Mouse (Mus musculus): ENCODE data around the gene Cdh22.

Cdh22 gene

DNA sequence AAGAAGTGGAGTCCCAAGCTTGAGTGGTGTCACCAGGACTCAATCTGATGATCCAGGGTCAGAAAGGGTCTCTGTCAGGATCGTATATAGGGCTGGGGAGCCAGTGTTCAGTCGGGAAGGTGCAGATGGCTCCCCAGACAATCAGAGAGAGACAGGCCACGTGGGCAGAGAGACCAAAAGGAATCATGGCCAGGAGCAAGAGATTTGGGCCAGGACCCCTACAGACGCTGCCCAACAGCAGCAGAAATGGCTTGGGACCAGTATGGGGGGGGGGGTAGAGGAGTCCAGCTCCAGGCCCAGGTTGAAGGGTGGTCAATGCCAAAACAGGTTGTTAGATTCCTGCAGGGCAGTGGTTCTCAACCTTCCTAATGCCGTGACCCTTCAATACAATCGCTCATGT lies 29.2 kb downstream of the Cdh22 start:
- DNase-seq = no peak

DNA sequence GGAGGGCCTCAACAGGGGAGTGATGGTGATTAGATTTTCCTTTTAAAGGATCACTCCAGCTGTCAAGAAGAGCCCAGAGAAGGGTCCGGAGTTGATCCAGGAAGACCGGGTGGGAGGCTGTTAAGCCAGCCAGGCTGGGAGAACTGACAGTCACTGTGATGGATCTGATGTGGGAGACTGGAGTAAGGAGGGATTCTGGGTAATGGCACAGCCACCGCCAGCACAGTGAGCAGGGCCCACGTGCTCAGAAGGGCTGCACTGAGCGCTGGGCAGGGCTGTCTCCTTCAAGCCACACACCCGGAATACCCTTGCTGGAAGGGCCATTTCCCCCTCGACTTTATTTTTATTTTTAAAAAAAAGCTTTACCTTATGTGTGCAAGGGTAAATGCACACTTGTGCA lies 29.7 kb downstream of the Cdh22 start:
- DNase-seq = no peak

DNA sequence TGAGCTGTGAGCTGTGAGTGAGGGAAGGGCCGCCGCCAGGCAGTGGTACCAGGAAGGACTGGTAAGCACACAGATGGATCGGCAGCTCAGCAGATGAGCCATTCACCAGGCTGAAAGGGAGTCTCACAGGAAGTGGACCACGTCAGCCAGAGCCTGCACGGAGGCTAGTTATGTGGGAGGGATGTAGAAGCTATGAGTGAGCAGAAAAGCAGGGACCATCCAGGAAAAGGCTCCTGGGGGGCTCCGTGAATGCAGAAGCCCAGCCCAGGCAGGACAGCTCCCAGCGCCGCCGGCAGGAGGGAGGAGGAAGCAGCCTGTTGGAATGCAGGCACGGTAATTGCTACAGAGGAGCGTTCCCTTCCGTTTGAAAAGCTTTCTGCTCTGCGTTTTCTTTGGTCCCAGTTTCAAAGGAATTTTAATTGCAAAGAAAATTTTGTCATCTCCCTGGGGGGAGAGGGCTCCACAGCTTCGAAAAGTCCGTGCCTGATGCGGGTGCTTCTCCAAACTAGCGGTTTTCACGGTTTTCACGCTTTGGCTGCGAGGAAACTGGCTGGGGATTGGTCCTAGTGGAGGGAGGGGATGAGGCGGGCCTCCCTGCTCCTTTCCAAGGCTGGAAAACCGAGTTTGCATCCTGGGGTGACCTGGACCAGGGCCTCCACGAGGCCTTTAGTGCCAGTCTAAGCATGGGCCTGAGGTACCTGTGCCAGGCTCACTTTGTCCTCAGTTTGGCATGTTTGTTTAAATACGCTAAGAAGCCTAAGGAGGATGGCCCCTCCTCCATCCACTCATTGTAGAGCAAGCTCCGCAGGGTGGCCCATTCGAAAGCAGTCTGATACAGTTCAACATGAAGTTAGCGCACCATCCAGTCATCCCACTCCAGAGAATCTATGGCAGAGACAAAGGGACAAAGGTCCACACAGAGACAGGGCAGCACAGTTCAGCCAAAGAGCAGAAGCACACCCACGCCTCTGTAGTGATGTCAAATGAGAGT lies 32.6 kb downstream of the Cdh22 start:
- DNase-seq = peak; percentile 76

DNA sequence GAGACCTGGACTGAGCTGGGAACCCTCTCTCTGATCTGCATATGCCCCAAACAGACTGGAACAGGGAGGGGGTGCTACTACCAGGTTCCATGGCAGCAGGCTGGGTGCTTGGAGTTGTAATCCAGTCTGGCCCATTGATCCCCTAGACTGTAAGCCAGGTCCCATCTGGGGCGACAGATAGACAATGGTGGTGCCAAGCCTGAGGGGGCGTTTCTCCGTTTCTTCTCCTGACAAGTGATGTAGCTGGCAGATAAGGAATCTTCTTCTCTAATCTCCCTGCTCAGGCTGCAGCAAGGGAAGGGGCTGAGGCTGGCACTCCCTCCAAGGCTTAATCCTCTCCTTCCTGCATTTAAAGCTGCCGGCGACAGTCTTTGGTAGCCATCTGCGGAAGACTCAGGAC lies 37.1 kb downstream of the Cdh22 start:
- no peak for DNase-seq

DNA sequence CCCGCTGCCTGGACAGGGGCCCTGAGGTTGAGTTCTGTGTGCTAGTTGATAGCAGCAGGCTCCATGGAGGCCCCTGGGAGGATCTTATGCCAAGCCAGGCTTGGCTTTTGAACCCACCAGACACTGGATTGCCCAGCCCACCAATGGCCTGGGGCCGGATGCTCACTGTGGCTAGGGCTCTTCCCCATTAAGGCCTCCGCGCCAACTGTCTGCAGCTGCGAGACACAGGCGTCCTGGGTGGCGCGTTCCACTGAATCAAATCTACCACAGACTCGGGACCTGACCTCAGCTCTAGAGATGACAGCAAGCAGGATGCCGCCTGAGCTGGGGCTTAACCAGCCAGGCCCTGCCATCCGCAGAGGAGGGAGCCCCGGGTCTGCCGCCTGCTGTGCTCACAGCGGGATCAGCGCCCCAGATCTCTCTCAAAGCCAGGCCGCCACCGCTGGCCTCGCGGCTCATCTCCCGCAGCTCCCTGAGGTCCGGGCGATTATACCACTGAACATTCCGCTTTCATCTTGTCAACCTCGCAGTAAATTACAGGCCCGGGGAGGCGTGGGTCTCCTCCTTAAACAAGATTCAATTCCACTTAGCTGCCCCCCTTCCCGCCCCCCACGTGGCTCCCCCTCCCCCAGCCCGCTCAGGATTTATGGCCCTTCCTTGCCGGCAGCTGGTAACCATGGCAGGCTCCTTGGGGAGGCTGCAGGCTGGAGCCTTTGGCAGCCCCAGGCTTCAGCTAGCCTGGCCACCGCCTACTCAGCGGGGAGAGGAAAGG lies 39.1 kb downstream of the Cdh22 start:
- no peak for DNase-seq

DNA sequence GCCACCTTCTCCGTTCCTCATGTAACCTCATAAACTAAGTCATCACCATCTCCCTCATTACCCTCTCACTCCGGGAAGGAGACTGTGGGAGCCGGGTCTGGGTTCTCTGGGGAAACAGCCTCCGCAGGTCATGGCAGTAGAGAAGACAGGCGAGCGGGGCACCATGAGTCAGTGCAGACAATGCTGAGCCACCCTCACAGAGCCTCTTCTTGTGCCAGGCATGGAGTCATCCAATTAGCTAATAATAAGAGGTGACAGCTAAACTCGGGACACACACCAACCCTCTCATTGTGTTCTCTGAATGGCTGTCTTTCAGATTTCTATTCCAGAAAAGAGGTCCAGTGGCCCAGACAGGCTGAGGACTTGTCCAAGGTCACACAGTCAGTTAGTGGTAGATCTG lies 43.2 kb downstream of the Cdh22 start:
- DNase-seq = no peak

DNA sequence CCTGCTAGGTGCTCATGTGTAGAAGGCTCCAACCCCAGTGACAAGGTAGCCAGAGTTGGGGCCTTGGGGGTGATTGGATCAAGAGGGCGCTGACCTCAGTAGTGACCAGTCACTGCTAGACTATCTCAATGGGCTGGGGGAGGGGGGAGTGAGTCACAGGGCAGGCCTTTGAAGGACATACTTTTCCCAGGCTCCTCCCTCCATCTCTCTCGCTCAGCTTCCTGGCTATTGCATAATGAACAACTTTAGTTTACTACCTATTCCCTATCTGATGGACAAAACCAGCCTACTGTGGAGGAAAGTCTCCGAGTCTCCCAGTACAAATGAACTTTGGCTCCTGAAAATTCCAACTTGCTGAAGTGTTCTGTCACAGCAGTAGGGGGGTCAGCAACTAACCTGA lies 45.1 kb downstream of the Cdh22 start:
- no peak for DNase-seq

DNA sequence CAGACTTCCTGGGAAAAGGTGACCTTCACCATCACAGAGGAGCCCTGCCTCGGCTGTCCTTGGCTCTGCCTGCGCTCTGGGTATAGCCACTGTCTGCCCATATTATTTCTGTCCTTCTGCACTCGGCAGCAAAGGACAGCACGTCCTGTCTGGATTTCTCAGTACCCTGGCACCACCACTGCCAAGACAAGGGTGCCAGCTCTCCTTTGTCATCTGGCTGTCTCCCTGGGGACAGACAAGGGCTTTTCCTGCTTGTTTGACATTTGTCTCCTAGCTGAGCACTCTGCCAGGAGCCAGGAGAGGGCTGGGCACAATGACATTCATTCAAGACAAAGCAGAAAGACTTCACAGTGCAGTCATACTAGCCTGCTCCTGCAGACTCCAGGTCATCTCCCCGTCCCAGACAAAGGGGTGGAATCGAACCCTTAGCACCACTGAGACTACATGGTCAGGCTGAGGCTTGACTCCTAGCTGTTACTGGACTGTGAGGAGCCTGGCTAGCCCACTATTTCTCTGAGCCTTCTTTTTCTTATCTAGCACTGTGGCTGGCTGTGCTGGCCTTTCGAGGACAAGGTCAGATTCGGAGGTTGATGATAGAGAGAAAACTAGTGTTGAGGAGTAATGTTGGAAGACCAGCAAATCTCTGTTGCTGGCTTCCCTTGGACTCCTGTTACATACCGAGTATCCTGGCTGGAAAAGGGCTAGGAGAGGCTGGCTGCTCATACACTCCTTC lies 46.8 kb downstream of the Cdh22 start:
- no peak for DNase-seq

DNA sequence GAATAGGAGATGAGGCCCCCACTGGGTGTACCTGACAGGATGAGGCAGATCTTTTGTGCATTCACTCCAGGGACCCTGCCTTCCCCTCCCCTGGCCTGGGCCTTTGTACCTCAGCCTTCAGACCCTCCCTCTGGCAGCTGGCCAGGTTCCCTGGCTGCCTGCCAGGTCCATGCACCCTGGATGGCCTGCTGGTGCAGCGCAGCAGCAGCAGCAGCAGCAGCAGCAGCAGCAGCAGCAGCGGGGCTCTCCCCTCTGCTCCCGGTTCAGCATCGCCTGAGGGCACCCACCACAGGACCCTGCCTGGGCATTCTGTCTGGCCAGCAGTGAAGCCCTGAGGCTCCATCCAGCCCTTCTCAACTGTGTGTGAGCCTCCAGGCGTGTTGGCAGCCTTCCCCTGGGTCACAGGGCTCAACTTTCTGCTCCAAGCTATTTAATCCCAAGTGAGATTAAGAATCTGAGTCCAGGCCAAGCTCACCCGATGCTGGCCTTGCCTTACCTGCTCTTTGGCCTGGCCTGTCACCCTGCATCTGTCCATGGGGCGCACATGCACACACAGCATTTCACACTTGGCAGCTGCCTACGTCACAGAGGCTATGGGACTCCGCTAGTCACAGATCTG lies 50.5 kb downstream of the Cdh22 start:
- DNase-seq = no peak

DNA sequence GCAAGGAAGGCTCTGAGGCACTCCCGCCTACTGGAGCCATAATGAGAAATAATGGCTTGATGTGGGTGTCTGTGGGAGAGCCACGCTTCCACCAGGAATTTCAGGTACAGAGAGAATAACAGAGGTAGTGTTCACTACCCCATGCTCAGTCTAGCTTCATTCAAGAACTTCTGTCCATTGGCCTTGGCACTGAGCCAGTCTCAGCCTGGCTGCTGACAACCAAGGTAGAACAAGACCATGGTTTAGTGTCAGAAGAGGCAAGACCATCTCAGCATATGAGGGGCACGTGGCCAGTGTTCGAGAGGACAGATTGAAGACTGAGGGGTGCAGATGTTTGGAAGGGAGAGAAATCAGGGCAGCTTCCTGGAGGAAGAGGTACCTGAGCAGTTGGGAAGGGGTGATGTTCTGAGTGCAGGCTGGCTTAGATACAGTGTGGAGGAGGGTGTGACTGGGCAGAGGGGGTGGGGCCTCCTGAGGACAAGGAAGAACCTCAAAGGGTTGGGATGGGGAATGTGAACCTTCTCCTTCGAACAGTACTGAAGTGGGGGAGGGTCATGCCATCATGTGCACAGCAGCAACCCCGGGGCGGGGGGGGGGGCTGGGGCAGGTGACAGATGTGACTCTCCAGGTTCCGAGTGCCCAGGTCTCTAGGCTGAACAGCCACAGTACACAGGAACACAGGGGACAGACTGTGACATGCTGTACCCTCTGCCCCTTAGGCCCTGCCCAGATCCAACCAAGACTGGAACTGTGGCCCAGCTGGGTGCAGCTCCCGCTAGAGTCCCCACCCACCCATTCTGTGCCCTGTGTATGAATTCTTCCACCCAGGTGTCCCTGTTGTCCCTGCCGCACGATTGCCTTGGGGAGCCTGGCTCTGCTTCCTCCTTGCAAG lies 52.3 kb downstream of the Cdh22 start:
- DNase-seq = no peak

DNA sequence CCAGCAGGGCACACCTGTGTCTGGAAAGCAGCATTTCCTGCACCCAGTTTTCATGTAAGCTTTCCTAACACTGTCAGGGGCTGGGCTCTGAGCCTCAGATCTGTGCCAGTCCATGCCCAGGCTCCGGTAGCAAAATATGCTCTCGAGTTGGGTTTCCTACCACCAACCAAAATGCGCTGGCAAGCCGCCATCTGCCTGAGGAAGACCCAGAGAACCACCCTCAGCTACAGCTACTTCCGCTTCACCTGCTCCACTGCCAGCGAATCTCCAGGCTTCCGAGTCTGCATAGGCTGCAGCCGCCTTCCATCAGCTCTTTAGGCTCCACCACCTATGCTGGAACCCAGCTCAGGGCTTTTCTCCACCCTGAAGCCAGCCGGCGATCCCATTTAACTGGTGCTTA lies 55.4 kb downstream of the Cdh22 start:
- DNase-seq = no peak

DNA sequence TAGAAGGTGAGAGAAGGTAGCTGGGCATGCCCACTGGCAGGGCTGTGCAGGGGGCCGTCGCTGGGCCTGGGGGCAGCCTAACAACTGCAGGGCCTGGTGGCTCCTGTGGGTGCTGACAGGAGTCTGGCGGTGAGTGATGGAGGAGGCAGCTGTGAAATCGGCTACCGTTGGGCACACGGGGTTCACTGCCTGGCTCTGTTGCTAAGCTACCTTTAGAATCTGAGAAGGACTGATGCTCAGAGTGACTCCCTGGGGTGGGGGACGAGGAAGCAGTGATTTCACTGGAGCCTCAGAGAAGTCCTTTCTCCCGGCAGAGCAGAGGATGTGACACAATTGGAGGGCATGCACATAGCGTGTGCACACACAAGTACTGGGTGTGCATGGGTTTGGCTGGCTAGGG lies 57.7 kb downstream of the Cdh22 start:
- DNase-seq = no peak

DNA sequence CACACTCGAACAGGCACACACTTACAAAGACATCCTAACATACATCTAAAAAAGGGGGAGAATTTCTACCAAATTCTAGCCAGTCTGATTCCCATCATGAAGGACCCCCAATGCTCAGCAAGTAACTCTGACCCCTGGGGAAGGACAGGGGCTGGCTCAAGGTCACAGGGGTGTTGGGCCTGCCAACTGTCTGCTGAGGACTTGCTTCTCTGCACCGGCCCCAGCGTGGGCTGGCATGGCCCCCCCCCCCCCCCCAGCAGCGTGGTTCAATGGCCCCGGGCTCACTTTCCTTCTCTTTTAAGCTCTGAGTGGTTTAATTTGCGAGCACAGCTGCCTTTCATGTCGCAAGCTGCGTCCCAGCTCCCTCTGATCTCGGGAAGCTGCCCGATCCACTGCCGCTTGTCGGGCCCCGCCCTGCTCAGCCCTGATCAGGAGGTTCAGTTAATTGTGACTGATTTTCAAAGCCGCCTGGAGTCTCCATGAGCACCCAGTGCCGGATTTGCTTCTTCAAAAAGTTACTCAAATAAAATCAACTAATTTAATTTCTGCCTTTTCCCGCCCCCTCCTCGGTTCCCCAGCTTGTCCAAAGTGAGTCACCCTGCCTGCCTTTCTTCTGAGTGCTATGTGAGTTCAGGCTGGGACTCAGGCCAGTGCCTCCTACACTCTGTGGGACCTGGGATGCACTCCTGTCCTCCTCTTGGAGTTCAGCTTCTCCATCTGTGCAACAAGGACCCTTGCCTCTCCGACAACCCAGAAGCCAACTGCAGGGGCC lies 67.8 kb downstream of the Cdh22 start:
- DNase-seq = peak; percentile 60

DNA sequence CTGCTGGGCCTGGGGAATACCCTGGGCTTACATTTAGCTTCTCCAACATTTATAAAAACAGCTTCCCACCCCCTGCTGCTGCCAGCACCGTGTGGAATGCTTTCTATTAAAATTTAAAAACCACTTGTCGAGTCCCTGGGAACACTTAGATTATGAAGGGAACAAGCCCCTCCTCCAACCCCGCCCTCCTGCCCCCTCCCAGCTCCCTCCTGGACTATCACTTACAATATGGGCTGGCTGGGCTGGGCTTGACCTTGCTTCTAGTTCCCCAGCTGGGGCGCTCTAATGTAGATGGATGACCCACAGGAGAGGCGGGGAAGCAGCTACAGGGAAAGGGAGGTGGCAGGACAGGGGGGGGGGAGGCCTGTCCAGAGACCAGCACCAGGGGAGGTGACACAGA lies 72.4 kb downstream of the Cdh22 start:
- DNase-seq = no peak

DNA sequence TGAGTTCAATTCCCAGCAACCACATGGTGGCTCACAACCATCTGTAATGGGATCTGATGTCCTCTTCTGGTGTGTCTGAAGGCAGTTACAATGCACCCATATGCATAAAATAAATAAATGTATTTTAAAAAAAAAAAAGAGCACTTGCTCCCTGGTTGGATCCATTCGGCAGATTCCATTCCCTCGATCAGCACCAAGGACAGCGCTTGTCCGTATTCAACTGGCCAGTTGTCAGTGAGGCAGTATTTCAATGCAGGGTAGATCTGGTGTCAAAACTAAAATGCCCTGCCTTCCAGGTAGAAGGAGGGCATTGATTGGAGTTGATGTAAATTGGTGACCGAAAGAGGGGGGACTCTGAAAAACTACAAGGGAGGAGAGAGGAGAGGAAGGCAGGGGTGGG lies 74.2 kb downstream of the Cdh22 start:
- DNase-seq = no peak

DNA sequence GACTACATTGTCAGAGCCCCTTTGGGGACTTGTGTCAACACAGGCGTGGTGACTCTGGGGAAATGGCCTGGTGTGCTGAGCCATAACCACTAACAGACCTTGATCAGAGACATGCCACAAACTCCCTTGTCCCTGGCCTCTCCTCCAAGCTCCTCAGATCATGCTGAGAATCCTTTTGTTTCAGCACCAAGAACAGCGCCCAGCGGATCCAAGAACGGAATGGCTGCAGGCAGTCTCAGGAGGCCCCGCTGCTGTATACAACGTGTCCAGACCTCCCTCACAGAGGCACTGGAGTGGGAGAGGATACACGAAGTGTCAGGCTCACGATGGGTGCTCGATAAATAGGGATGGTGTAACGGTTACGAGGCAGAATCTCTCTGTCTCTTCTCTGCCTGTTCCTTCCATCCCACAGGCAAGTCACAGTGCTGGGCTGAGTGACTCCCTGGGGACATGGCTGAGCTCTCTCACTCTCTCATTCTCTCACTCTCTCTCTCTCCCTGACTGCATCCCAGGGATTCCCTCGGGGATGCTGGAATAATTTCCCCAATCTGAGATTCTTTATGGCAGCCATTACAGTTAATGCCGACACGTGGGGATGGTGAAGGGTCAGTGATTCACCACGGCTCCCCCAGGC lies 75.5 kb downstream of the Cdh22 start:
- DNase-seq = no peak

DNA sequence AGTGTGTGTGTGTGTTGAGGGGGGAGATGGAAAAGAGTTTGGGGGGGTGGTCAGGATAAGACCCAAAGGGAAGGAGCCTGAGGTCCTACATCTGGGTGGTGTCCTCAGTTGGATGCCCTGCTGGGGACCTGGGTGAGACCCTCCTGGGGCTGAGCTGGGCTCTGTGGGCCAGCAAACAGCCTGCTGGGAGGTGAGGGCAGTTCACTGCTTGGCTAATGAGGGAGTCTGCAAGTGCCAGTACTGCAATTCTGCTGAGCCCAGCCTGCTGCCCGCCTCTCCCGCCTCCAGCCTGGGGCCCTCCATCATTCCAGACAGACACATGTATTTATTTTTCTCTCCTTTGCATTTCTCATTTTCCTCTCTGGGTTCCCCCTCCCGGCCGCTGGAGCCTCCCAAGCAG lies 76.3 kb downstream of the Cdh22 start:
- DNase-seq = no peak

DNA sequence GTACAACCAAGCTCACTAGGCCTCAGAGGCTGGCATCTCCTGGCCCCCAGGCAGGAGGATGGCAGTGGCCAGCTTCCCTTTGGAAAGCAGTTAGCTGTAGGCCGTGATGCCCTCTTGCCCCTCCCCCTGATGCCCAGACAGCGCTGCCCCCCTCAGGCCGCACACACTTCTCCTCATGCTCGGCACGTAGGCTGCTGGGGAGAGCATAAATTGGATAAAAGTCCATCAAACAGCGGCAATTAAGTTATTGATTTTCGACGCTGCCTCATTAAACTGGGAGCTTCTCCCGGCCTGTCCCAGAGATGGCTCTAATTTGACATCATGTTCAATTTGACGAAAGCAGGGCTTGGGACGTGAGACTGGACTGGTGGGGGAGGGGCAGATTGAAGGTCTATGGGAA lies 76.8 kb downstream of the Cdh22 start:
- DNase-seq = no peak

DNA sequence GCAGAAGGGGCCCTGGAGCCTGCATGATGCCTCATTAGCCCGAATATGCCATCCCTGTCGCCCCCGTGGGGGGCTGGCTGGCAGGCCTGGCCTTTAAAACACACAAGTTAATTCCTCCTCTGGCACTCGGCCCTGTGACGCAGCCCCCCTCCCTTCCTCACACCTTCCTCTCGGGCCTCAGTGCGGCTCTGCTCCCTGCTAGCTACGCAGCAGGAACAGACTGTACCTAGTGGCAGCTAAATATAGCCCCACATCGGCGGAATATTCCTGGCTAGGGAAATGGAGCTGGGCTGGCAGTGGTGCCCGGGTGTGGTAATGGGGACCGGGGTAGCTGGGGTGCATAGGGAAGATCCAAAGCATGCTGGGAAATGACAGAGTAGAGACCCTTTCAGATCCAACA lies 81.6 kb downstream of the Cdh22 start:
- peak; percentile 68 for DNase-seq

DNA sequence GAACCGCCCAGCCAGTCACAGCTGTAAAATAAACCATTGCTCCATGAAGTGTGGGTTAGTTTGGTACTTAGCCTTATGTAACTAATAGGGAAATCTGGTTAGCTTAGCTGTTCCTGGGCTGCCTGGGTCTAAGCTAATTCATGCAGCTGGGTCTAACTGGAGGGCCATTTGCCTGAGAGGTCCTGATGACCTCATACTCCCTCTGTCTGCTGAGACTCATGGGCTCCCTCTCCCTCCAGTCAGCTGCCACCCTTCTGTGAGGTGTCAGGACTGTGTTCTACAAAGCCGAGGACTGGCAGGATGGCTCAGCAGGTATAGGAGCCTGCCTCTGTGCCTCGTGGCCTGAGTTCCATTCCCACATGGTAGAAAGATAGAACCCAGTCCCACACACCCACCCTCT lies 84.9 kb downstream of the Cdh22 start:
- no peak for DNase-seq

DNA sequence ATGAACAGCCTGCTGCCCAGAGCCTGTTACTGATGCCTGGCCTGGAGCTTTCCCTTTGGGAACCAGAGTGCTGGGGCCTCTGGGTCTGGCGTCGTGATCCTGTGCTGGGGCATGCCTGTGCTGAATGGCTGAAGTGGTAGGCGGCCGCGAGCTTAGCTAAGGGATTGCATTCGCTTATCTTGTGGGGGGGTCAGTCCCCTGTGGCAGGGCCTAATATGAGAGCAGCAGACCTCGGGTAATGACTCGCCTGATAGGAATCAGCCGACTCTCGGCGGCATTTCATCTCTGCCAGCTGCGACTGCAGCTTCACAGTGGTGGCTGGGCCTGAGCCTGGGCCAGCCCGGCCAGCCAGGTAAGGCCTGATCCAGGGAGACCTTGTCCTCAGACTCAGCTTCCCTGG lies 88.8 kb downstream of the Cdh22 start:
- DNase-seq = no peak
